Mouse (Mus musculus): ENCODE measurements around the gene C1galt1.

DNA sequence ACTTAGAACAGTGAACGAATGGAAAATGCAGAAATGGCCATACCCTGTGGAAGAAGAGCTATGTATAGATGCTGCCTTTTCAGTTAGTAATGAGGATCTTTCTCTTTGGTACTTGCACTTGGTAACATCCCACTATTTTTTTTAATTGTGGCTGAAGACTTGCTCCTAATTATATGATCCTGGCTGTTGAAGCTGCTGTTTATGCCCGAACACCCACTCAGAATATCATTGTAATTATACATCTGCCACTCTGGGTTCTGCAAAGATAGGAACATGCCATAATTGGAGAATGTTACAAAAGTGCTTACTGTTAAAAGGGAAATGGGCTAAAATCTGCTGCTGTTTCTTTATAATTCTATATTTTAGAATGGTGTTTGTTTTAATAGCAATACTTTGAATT, 67.4 kb downstream of the C1galt1 start:
- TF ChIP-seq CTCF (IDR thresholded peaks at IDR 0.05) (no peak), EP300 (IDR thresholded peaks at IDR 0.05) (no peak)
